Mouse (Mus musculus): ENCODE results near the gene Ddx55. TPM values are rescaled to one million over a fixed set of nuclear protein-coding genes. Genes with fewer than 3 reads are reported as not detected.
"Not testable (repeated sequence)": the region's sequence is repeated elsewhere in the genome, so short reads cannot be mapped to it uniquely, and the experiment has no call there.

Ddx55 gene
- polyA plus RNA-seq, 1 experiment, result 6.9 TPM

DNA sequence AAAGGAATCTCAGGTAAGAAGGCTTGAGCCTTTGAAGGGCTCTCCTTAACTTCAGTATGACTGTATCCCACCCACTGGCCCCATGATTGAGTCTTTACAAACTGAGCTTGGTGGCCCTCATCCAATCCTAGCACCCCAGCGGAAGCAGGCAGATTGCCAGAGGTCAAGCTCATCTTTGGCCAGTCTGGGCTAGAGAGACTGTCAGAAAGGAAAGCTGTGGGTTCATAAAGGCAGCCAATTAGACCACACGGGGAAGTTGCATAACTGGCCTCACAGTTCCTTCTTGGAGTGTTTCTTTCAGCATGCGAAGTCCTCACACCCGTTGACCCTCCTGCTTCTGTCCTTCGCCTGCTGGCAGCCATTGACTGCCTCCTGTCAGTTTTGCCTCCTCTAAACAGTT is 29.9 kb downstream of the Ddx55 start:
- Histone ChIP-seq H3K79me2 (ENCODE audit: control insufficient read depth, insufficient read depth) (peaks cover 39% of the 10 kb centered on the region), H3K4me3 (ENCODE audit: insufficient read depth, poor library complexity, severe bottlenecking) (no peak overlapping the region), H3K27me3 (ENCODE audit: control insufficient read depth, insufficient read depth, insufficient read length) (no peaks in the 10 kb centered on the region), H3K79me3 (ENCODE audit: low read depth) (peaks cover 24% of the 10 kb centered on the region), H3K36me3 (ENCODE audit: control insufficient read depth, insufficient read depth) (peaks cover 29% of the 10 kb centered on the region), H3ac (ENCODE audit: control insufficient read depth, insufficient read length, low read depth) (no peak overlapping the region)
- TF ChIP-seq FOSL1 (IDR thresholded peaks at IDR 0.05; ENCODE audit: insufficient read depth, low read length, poor library complexity, severe bottlenecking) (no peak), USF1 (IDR thresholded peaks at IDR 0.05; ENCODE audit: low read depth) (no peak), MYOG (IDR thresholded peaks at IDR 0.05; ENCODE audit: control insufficient read depth, extremely low read depth, insufficient read length) (no peak), CTCF (IDR thresholded peaks at IDR 0.05; ENCODE audit: control insufficient read depth, insufficient read depth, insufficient read length) (no peak), MYOD1 (IDR thresholded peaks at IDR 0.05; ENCODE audit: control insufficient read depth, insufficient read length, low read depth) (no peak), MAX (IDR thresholded peaks at IDR 0.05) (no peak), CEBPB (IDR thresholded peaks at IDR 0.05; ENCODE audit: low read depth) (no peak)

DNA sequence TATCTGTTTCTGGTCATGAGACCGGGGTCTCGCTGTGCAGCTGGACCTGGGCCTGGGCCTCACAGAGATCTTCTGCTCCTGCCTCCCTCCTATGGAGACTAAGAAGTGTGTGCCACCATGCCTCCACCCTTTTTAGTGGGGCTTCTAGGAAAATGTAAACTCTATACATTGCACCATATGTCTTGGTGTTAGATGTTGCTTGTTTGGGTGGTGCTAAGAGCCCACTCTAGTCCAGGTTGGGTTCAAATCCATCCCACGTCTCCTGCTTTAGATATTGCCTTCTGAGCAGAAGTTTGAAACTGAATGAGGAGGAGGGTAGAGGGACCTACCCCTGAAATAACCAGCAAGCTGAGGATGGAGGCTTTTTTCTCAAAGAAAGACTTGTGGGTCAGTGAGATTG is 40.1 kb downstream of the Ddx55 start:
- no peaks in the 10 kb centered on the region for H3K79me3 ChIP-seq (ENCODE audit: low read depth)
- H3K27me3 ChIP-seq (ENCODE audit: control insufficient read depth, insufficient read depth, insufficient read length), result no peaks in the 10 kb centered on the region
- peaks cover 37% of the 10 kb centered on the region for H3K36me3 ChIP-seq (ENCODE audit: control insufficient read depth, insufficient read depth)
- no peak for TF ChIP-seq CTCF (IDR thresholded peaks at IDR 0.05; ENCODE audit: control insufficient read depth, insufficient read depth, insufficient read length)
- no peak for TF ChIP-seq CEBPB (IDR thresholded peaks at IDR 0.05; ENCODE audit: low read depth)
- TF ChIP-seq FOSL1 (IDR thresholded peaks at IDR 0.05; ENCODE audit: insufficient read depth, low read length, poor library complexity, severe bottlenecking), result no peak
- no peak for TF ChIP-seq MYOG (IDR thresholded peaks at IDR 0.05; ENCODE audit: control insufficient read depth, extremely low read depth, insufficient read length)
- no peak for TF ChIP-seq MYOD1 (IDR thresholded peaks at IDR 0.05; ENCODE audit: control insufficient read depth, insufficient read length, low read depth)
- no peak for TF ChIP-seq MAX (IDR thresholded peaks at IDR 0.05)
- no peak for TF ChIP-seq USF1 (IDR thresholded peaks at IDR 0.05; ENCODE audit: low read depth)
- no peak overlapping the region for H3ac ChIP-seq (ENCODE audit: control insufficient read depth, insufficient read length, low read depth)
- no peaks in the 10 kb centered on the region for H3K79me2 ChIP-seq (ENCODE audit: control insufficient read depth, insufficient read depth)
- no peak overlapping the region for H3K4me3 ChIP-seq (ENCODE audit: insufficient read depth, poor library complexity, severe bottlenecking)

DNA sequence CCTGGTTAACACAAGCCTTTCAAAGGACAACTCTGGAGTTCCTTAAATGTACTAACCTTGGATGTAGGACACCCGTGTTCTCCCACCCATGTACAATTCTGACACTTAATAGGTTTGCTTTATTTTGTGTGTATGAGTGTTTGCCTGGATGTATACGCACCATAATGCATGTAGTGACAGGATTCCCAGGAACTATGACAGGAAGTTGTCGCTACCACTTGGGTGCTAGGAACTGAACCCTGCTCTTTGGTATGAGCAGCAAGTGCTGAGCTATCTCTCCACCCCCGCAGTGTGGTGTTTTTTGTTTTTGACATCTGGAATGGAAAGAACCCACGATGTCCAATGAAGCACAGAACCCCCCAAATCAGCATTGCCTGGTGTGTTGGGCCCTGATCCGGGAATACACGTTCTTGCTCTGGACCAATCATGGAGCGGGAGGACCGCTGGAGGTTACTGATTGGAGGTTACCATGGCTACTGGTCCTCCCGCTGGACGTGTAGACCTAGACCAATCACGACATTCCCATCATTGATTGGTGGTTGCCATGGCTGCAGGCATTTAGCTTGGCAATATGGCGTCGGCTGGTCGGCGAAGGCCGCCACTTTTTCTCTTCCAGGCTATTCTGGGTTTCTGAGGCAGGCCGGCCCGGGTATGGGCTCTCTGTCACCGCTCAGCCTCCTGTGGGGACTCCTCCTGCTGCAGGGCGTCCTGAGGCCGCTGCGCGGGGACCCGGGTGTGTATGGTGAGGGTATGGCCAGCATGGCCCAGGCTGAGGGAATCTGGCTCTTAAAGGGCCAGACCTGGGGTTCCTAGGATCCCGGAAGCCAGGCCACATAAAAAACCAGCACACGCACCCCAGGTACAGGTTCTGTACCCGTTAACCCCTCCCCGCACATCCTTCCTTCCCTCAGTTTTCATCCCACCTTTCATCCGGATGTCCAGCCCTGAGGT is 45.8 kb downstream of the Ddx55 start:
- Histone ChIP-seq H3K36me3 (ENCODE audit: control insufficient read depth, insufficient read depth) (peaks cover 15% of the 10 kb centered on the region), H3ac (ENCODE audit: control insufficient read depth, insufficient read length, low read depth) (peak overlapping the region; percentile 28), H3K27me3 (ENCODE audit: control insufficient read depth, insufficient read depth, insufficient read length) (no peaks in the 10 kb centered on the region), H3K79me2 (ENCODE audit: control insufficient read depth, insufficient read depth) (no peaks in the 10 kb centered on the region), H3K79me3 (ENCODE audit: low read depth) (no peaks in the 10 kb centered on the region), H3K4me3 (ENCODE audit: insufficient read depth, poor library complexity, severe bottlenecking) (peak overlapping the region; percentile 36)
- TF ChIP-seq CTCF (IDR thresholded peaks at IDR 0.05; ENCODE audit: control insufficient read depth, insufficient read depth, insufficient read length), result no peak
- TF ChIP-seq MAX (IDR thresholded peaks at IDR 0.05), result no peak
- TF ChIP-seq MYOG (IDR thresholded peaks at IDR 0.05; ENCODE audit: control insufficient read depth, extremely low read depth, insufficient read length), result no peak
- TF ChIP-seq MYOD1 (IDR thresholded peaks at IDR 0.05; ENCODE audit: control insufficient read depth, insufficient read length, low read depth), result no peak
- TF ChIP-seq FOSL1 (IDR thresholded peaks at IDR 0.05; ENCODE audit: insufficient read depth, low read length, poor library complexity, severe bottlenecking), result no peak
- TF ChIP-seq CEBPB (IDR thresholded peaks at IDR 0.05; ENCODE audit: low read depth), result no peak
- no peak for TF ChIP-seq USF1 (IDR thresholded peaks at IDR 0.05; ENCODE audit: low read depth)

DNA sequence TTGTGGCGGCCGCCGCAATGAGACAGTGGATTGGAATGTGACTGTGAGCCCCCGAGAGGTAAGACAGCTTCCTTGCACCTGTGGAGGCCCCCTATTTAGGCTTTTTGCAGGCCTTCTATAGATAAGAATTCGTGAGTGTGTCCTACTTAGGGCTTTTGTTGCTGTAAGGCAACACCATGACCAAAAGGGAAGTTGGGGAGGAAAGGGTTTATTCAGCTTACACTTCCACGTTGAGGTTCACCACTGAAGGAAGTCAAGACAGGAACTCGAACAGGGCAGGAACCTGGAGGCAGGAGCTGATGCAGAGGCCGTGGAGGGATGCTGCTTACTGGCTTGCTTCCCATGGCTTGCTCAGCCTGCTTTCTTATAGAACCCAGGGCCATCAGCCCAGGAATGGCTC is 47.1 kb downstream of the Ddx55 start:
- not testable (repeated sequence) for H3K79me2 ChIP-seq (ENCODE audit: control insufficient read depth, insufficient read depth); H3K27me3 ChIP-seq (ENCODE audit: control insufficient read depth, insufficient read depth, insufficient read length); H3K4me3 ChIP-seq (ENCODE audit: insufficient read depth, poor library complexity, severe bottlenecking); H3ac ChIP-seq (ENCODE audit: control insufficient read depth, insufficient read length, low read depth); H3K79me3 ChIP-seq (ENCODE audit: low read depth)
- H3K36me3 ChIP-seq (ENCODE audit: control insufficient read depth, insufficient read depth), result peaks cover 10% of the 10 kb centered on the region

DNA sequence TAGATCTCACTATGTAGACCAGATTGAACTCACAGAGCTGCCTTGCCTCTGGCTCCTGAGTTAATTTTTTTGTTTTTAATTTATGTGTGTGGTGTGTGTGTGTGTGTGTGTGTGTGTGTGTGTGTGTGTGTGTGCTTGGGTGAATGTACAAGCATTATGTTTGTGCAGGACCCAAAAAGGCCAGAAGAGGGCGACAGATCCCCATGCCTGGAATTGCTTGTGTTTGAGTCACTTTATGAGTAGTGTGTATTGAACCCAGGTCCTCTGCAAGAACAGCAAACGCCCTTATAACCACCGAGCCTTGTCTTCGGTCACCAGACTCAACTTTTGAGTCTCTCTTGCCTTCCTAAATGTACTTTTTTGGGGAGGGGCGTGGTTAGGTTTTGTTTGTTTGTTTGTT is 49.7 kb downstream of the Ddx55 start:
- Histone ChIP-seq H3K36me3 (ENCODE audit: control insufficient read depth, insufficient read depth) (no peaks in the 10 kb centered on the region), H3K27me3 (ENCODE audit: control insufficient read depth, insufficient read depth, insufficient read length) (no peaks in the 10 kb centered on the region), H3K79me2 (ENCODE audit: control insufficient read depth, insufficient read depth) (no peaks in the 10 kb centered on the region), H3ac (ENCODE audit: control insufficient read depth, insufficient read length, low read depth) (no peak overlapping the region), H3K79me3 (ENCODE audit: low read depth) (no peaks in the 10 kb centered on the region), H3K4me3 (ENCODE audit: insufficient read depth, poor library complexity, severe bottlenecking) (no peak overlapping the region)
- peak; percentile 28 for TF ChIP-seq CTCF (IDR thresholded peaks at IDR 0.05; ENCODE audit: control insufficient read depth, insufficient read depth, insufficient read length)
- TF ChIP-seq FOSL1 (IDR thresholded peaks at IDR 0.05; ENCODE audit: insufficient read depth, low read length, poor library complexity, severe bottlenecking), result no peak

DNA sequence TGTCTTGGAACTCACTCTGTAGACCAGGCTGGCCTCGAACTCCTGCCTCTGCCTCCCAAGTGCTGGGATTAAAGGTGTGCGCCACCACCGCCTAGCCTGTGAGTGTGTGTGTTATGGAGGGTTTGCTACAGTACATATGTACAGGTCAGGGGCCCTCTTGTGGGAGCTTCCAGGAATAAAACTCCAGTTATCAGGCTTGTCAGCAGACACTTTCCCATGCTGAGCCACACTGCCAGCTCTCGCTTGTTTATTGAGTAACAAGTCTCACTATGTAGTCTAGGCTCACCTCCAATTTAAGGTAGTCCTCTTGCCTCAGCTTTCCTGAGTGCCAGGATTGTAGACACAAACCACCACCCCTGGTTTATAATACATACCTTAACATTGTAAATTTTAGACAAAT is 51.6 kb downstream of the Ddx55 start:
- no peaks in the 10 kb centered on the region for H3K36me3 ChIP-seq (ENCODE audit: control insufficient read depth, insufficient read depth)
- no peak for TF ChIP-seq CTCF (IDR thresholded peaks at IDR 0.05; ENCODE audit: control insufficient read depth, insufficient read depth, insufficient read length)
- TF ChIP-seq MAX (IDR thresholded peaks at IDR 0.05), result no peak
- TF ChIP-seq FOSL1 (IDR thresholded peaks at IDR 0.05; ENCODE audit: insufficient read depth, low read length, poor library complexity, severe bottlenecking), result no peak
- no peak for TF ChIP-seq CEBPB (IDR thresholded peaks at IDR 0.05; ENCODE audit: low read depth)
- TF ChIP-seq MYOD1 (IDR thresholded peaks at IDR 0.05; ENCODE audit: control insufficient read depth, insufficient read length, low read depth), result no peak
- TF ChIP-seq USF1 (IDR thresholded peaks at IDR 0.05; ENCODE audit: low read depth), result no peak
- TF ChIP-seq MYOG (IDR thresholded peaks at IDR 0.05; ENCODE audit: control insufficient read depth, extremely low read depth, insufficient read length), result no peak
- no peaks in the 10 kb centered on the region for H3K27me3 ChIP-seq (ENCODE audit: control insufficient read depth, insufficient read depth, insufficient read length)
- no peak overlapping the region for H3K4me3 ChIP-seq (ENCODE audit: insufficient read depth, poor library complexity, severe bottlenecking)
- no peak overlapping the region for H3ac ChIP-seq (ENCODE audit: control insufficient read depth, insufficient read length, low read depth)
- no peaks in the 10 kb centered on the region for H3K79me3 ChIP-seq (ENCODE audit: low read depth)
- no peaks in the 10 kb centered on the region for H3K79me2 ChIP-seq (ENCODE audit: control insufficient read depth, insufficient read depth)

Data from C2C12 (cell line).